Mouse (Mus musculus): ENCODE results near the gene Egfem1. TPM values are rescaled to one million over a fixed set of nuclear protein-coding genes. Genes with fewer than 3 reads are reported as not detected.

The Egfem1 gene
- polyA plus RNA-seq, 1 experiment from 2014 or later: not detected

DNA sequence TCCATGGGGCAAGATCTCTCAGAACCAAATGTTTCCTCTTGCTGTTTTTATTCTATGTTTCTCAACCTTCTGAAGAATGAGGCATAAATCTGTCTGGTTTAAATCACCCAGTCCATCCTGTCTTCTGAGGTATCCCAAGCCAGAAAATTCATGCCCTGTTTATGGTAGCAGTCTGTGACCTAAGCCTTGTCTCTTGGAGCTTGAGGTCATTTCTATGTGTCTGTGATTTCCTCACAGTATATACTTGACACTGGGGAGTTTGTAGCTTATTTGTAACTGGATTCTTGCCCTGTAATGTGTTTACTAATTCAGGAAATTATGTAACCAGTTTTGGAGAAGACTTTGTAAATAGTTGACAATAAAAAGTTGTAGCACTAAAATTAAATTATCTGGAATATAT is 95.2 kb downstream of the Egfem1 start:
- Histone ChIP-seq H3K27me3 (replicated peaks; ENCODE audit: control insufficient read depth, insufficient read depth, low read length) (no peaks in the 10 kb centered on the region), H3K9me3 (ENCODE audit: control insufficient read depth, low read length) (no peaks in the 10 kb centered on the region), H3K4me2 (no peak overlapping the region), H3K4me1 (replicated peaks; ENCODE audit: control insufficient read depth, insufficient read depth, low read length) (no peaks in the 10 kb centered on the region), H3K9ac (ENCODE audit: low read depth, low read length) (no peak overlapping the region), H3K4me3 (ENCODE audit: low read depth, low read length) (no peak overlapping the region), H3K36me3 (ENCODE audit: control insufficient read depth, insufficient read depth, low read length) (no peaks in the 10 kb centered on the region), H3K27ac (ENCODE audit: low read depth, low read length) (no peak overlapping the region)
- ATAC-seq (replicated peaks; ENCODE audit: low FRiP score) (no peak), DNase-seq (ENCODE audit: low spot score) (no peak)

DNA sequence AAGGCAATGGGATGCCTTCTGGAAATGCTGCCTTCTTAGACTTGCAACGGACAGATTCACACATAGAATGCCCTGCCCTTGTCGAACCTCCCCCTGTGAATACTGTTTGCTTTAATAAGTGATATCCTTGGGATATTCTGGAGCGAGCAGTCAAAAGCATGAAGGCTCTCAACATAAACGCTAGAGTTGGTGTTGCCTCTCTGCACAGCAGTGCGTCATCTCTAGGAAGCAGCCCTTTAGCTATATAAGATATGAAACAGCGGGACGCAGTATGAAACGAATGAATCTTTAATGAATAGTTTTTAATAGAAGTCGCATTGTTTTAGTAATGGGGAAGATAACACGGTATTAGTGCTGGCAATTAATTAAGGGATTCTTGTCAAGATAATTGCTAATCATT is 101.2 kb downstream of the Egfem1 start:
- H3K27ac ChIP-seq (ENCODE audit: low read depth, low read length): no peak overlapping the region
- WGBS: 84% methylated on average over 10 of the region's 10 CpGs

GRCm38 (mm10) chr3:29183615-29184198 is 101.9 kb downstream of the Egfem1 start:
- no peak overlapping the region for H3K9ac ChIP-seq (ENCODE audit: low read depth, low read length)
- no peaks in the 10 kb centered on the region for H3K4me1 ChIP-seq (replicated peaks; ENCODE audit: control insufficient read depth, insufficient read depth, low read length)
- H3K27ac ChIP-seq (ENCODE audit: low read depth, low read length): no peak overlapping the region
- H3K9me3 ChIP-seq (ENCODE audit: control insufficient read depth, low read length): no peaks in the 10 kb centered on the region
- ATAC-seq (replicated peaks; ENCODE audit: low FRiP score) (no peak), DNase-seq (ENCODE audit: low spot score) (no peak)
- no peak overlapping the region for H3K4me3 ChIP-seq (ENCODE audit: low read depth, low read length)
- no peak overlapping the region for H3K4me2 ChIP-seq
- no peaks in the 10 kb centered on the region for H3K27me3 ChIP-seq (replicated peaks; ENCODE audit: control insufficient read depth, insufficient read depth, low read length)
- WGBS: 71% methylated on average over 7 of the region's 7 CpGs
- no peaks in the 10 kb centered on the region for H3K36me3 ChIP-seq (ENCODE audit: control insufficient read depth, insufficient read depth, low read length)

More for the DNA sequence above, 101.2 kb downstream of the Egfem1 start:
- no peak overlapping the region for H3K4me3 ChIP-seq (ENCODE audit: low read depth, low read length)
- no peaks in the 10 kb centered on the region for H3K4me1 ChIP-seq (replicated peaks; ENCODE audit: control insufficient read depth, insufficient read depth, low read length)
- H3K36me3 ChIP-seq (ENCODE audit: control insufficient read depth, insufficient read depth, low read length): no peaks in the 10 kb centered on the region
- H3K9ac ChIP-seq (ENCODE audit: low read depth, low read length): no peak overlapping the region
- no peak for ATAC-seq (replicated peaks; ENCODE audit: low FRiP score)
- no peaks in the 10 kb centered on the region for H3K27me3 ChIP-seq (replicated peaks; ENCODE audit: control insufficient read depth, insufficient read depth, low read length)
- H3K4me2 ChIP-seq: no peak overlapping the region
- no peaks in the 10 kb centered on the region for H3K9me3 ChIP-seq (ENCODE audit: control insufficient read depth, low read length)
- DNase-seq (ENCODE audit: low spot score): no peak

DNA sequence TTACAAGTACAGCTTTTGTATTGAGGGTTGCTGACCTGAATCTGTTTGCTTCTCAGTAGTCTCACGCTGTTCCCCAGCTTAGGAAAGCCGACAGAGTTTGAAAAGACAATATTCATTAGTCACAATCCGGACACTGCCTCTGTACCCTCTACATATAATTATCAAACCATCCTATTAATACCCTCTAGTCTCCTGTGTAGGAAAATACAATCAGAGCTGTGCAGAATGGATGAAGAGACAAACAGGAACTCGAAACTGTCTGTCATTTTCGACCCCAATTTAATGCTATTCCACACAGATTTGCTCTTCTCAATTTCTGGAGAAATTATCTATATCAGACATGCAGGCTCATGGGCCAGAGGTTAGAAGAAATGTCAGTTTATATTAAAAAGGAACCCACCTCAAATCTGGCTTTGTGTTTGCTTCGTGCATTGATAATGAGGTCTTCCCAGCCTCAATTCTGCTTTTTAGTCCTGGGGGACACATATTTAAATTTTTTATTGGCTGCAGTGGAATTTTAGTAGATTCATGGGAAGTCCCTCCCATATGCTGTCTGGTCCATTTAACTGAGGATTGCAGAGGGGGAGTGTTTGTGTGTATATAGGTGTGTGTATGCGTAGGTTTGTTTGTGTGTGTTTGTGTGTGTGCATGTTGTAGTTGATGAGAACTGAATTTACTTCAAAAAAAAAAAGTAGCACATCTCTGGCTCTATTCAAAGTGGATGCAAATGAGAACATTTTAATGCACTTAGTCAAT is 102.8 kb downstream of the Egfem1 start:
- Histone ChIP-seq H3K27me3 (replicated peaks; ENCODE audit: control insufficient read depth, insufficient read depth, low read length) (no peaks in the 10 kb centered on the region), H3K9me3 (ENCODE audit: control insufficient read depth, low read length) (no peaks in the 10 kb centered on the region), H3K9ac (ENCODE audit: low read depth, low read length) (no peak overlapping the region), H3K4me2 (no peak overlapping the region), H3K4me1 (replicated peaks; ENCODE audit: control insufficient read depth, insufficient read depth, low read length) (no peaks in the 10 kb centered on the region), H3K4me3 (ENCODE audit: low read depth, low read length) (no peak overlapping the region), H3K36me3 (ENCODE audit: control insufficient read depth, insufficient read depth, low read length) (no peaks in the 10 kb centered on the region), H3K27ac (ENCODE audit: low read depth, low read length) (no peak overlapping the region)
- ATAC-seq (replicated peaks; ENCODE audit: low FRiP score) (no peak), DNase-seq (ENCODE audit: low spot score) (no peak)
- 77% methylated on average over 7 of the region's 7 CpGs for WGBS

DNA sequence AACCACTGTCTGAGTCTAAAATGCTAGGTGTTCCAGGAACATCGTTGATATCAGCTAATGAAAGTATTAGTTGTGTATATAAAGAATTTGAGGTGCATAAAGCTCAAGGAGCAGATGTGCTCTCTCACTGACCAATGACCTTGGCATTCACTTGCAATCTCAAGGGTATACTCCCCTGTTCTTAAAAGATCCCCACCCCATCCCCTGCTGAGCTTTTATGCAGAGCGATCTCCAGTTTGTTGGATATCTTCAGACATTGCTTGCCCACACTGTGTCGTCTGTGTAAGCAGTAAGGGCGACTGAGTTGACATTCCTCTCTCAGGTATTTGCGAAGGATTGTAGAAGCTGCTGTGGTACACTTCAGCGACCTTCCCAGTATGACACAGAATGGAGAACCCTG is 108.4 kb downstream of the Egfem1 start:
- 60% methylated on average over 6 of the region's 6 CpGs for WGBS
- Histone ChIP-seq H3K4me1 (replicated peaks; ENCODE audit: control insufficient read depth, insufficient read depth, low read length) (no peaks in the 10 kb centered on the region), H3K9ac (ENCODE audit: low read depth, low read length) (no peak overlapping the region), H3K27ac (ENCODE audit: low read depth, low read length) (no peak overlapping the region), H3K27me3 (replicated peaks; ENCODE audit: control insufficient read depth, insufficient read depth, low read length) (no peaks in the 10 kb centered on the region), H3K36me3 (ENCODE audit: control insufficient read depth, insufficient read depth, low read length) (no peaks in the 10 kb centered on the region), H3K4me2 (no peak overlapping the region), H3K9me3 (ENCODE audit: control insufficient read depth, low read length) (no peaks in the 10 kb centered on the region), H3K4me3 (ENCODE audit: low read depth, low read length) (no peak overlapping the region)
- no peak for DNase-seq (ENCODE audit: low spot score)
- no peak for ATAC-seq (replicated peaks; ENCODE audit: low FRiP score)

- Histone ChIP-seq H3K27me3 (replicated peaks; ENCODE audit: control insufficient read depth, insufficient read depth, low read length) (no peaks in the 10 kb centered on the region), H3K9me3 (ENCODE audit: control insufficient read depth, low read length) (no peaks in the 10 kb centered on the region), H3K4me1 (replicated peaks; ENCODE audit: control insufficient read depth, insufficient read depth, low read length) (no peaks in the 10 kb centered on the region), H3K27ac (ENCODE audit: low read depth, low read length) (no peak overlapping the region), H3K9ac (ENCODE audit: low read depth, low read length) (no peak overlapping the region), H3K36me3 (ENCODE audit: control insufficient read depth, insufficient read depth, low read length) (no peaks in the 10 kb centered on the region), H3K4me2 (no peak overlapping the region), H3K4me3 (ENCODE audit: low read depth, low read length) (no peak overlapping the region)
- no peak for DNase-seq (ENCODE audit: low spot score)
- ATAC-seq (replicated peaks; ENCODE audit: low FRiP score): no peak
- 81% methylated on average over 10 of the region's 10 CpGs for WGBS
These were observed 116.1 kb downstream of the Egfem1 start for GRCm38 (mm10) chr3:29197727-29198512.

- no peaks in the 10 kb centered on the region for H3K36me3 ChIP-seq (ENCODE audit: control insufficient read depth, insufficient read depth, low read length)
- H3K4me2 ChIP-seq: no peak overlapping the region
- H3K9me3 ChIP-seq (ENCODE audit: control insufficient read depth, low read length): no peaks in the 10 kb centered on the region
- ATAC-seq (replicated peaks; ENCODE audit: low FRiP score) (no peak), DNase-seq (ENCODE audit: low spot score) (no peak)
- H3K27me3 ChIP-seq (replicated peaks; ENCODE audit: control insufficient read depth, insufficient read depth, low read length): no peaks in the 10 kb centered on the region
- WGBS: 62% methylated on average over 8 of the region's 8 CpGs
- H3K27ac ChIP-seq (ENCODE audit: low read depth, low read length): no peak overlapping the region
- H3K4me1 ChIP-seq (replicated peaks; ENCODE audit: control insufficient read depth, insufficient read depth, low read length): no peaks in the 10 kb centered on the region
- no peak overlapping the region for H3K9ac ChIP-seq (ENCODE audit: low read depth, low read length)
- H3K4me3 ChIP-seq (ENCODE audit: low read depth, low read length): no peak overlapping the region
These were observed 118.8 kb downstream of the Egfem1 start for GRCm38 (mm10) chr3:29200601-29201000.

DNA sequence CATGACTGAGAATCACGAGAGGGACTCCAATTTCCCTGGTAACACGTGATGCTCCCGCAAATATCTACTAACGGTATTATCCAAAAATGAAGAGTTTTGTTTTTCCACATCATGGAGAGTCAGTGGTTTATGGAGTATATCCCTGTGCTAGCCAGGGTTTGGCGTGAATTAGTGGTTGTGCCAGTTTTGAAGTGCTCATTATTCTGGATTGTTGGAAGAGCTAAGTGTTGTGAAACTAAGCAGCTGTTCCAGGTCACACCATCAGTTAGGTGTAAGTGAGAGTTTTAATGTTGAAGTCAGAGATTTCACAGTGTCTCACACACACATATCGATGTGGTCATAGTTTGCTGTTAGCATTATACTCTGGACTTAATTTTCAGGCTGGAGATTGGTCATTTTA is 120.7 kb downstream of the Egfem1 start:
- Histone ChIP-seq H3K9ac (ENCODE audit: low read depth, low read length) (no peak overlapping the region), H3K4me1 (replicated peaks; ENCODE audit: control insufficient read depth, insufficient read depth, low read length) (no peaks in the 10 kb centered on the region), H3K27ac (ENCODE audit: low read depth, low read length) (no peak overlapping the region), H3K27me3 (replicated peaks; ENCODE audit: control insufficient read depth, insufficient read depth, low read length) (no peaks in the 10 kb centered on the region), H3K9me3 (ENCODE audit: control insufficient read depth, low read length) (no peaks in the 10 kb centered on the region), H3K4me2 (no peak overlapping the region), H3K4me3 (ENCODE audit: low read depth, low read length) (no peak overlapping the region), H3K36me3 (ENCODE audit: control insufficient read depth, insufficient read depth, low read length) (no peaks in the 10 kb centered on the region)
- WGBS: 80% methylated on average over 6 of the region's 6 CpGs
- no peak for ATAC-seq (replicated peaks; ENCODE audit: low FRiP score)
- no peak for DNase-seq (ENCODE audit: low spot score)

All from liver, embryonic 11.5 days (tissue).